Mouse (Mus musculus) liver, postnatal 0 days (tissue): ENCODE measurements around the gene Aqp6.

Source experiments
- CTCF ChIP-seq: sonication (generic); IDR thresholded peaks from 2 replicates; pipeline ENCODE4 v1.5.1; 2016; ENCODE audit warnings: antibody characterized with exemption, low read depth
- EP300 ChIP-seq: IDR thresholded peaks from 2 replicates; pipeline ENCODE4 v1.6.1; 2016; ENCODE audit warnings: antibody characterized with exemption, low read depth, mild to moderate bottlenecking

DNA sequence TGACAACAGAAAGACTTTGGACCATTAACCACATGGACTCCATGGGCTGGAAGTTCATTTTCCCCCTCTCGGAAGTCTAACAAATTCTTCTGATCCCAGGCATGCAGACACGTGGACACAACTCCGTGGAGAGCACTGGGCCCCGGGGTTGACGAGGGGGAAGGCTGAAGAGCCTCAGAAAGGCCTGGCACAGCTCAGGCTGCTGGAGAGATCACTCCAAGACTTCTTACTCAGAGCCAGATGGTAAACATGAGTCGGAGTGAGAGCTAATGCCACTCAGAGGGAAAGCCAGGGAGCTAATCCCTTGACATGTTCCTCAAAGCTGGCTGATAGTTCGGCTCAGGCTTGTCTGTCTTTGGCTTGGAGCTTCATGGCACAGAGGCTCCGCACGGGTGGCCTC, 14.0 kb downstream of the Aqp6 start:
- TF ChIP-seq CTCF (no peak), EP300 (no peak)
